In genomic region chr9:117070616-117071015, GRCm38 (mm10) we compare ENCODE assay signal across 19 mouse cellular contexts.
"Had no signal": no experiment of that assay in that cellular context is flagged by ENCODE, and none has a peak within 500 bp of the region (broad histone marks: within the 10 kb centered on the region; RNA-seq: fewer than 3 reads in every experiment).

No protein-coding gene starts in this region.

- DNase-seq: lung, adult 18-20 months; lung, postnatal 4 days; midbrain, embryonic 14.5 days; retina, postnatal 1 day; right cerebral cortex, adult 18-20 months; right cerebral cortex, postnatal 25 days; right cerebral cortex, postnatal 4 days; spleen, adult 18-20 months; thymus, adult 18-20 months; thymus, postnatal 14 days; thymus, postnatal 36 days had no signal

- H3K4me1 ChIP-seq: liver, embryonic 12.5 days had no signal

- H3K4me3 ChIP-seq: liver, embryonic 12.5 days; midbrain, embryonic 10.5 days; midbrain, embryonic 12.5 days; myocyte; neural tube, embryonic 13.5 days; neural tube, embryonic 15.5 days had no signal

- H3K36me3 ChIP-seq: liver, embryonic 12.5 days; midbrain, embryonic 10.5 days; midbrain, embryonic 12.5 days; neural tube, embryonic 15.5 days had no signal

- H3K27ac ChIP-seq: liver, embryonic 12.5 days; liver, embryonic 14.5 days; midbrain, embryonic 10.5 days; midbrain, embryonic 12.5 days; neural tube, embryonic 13.5 days; neural tube, embryonic 15.5 days had no signal

- ATAC-seq: liver, embryonic 12.5 days; midbrain, embryonic 16.5 days had no signal

- H3K4me2 ChIP-seq: liver, embryonic 12.5 days; midbrain, embryonic 12.5 days; neural tube, embryonic 13.5 days; neural tube, embryonic 15.5 days had no signal

- H3K9me3 ChIP-seq: midbrain, embryonic 10.5 days; midbrain, embryonic 12.5 days; neural tube, embryonic 13.5 days; neural tube, embryonic 15.5 days had no signal

- H3K9ac ChIP-seq: liver, embryonic 12.5 days; liver, embryonic 14.5 days; midbrain, embryonic 12.5 days; neural tube, embryonic 13.5 days; neural tube, embryonic 15.5 days had no signal

- H3K27me3 ChIP-seq: liver, embryonic 12.5 days; midbrain, embryonic 12.5 days; neural tube, embryonic 13.5 days; neural tube, embryonic 15.5 days had no signal
